ENCODE assay signal across 9 mouse cellular contexts in the genomic region with DNA sequence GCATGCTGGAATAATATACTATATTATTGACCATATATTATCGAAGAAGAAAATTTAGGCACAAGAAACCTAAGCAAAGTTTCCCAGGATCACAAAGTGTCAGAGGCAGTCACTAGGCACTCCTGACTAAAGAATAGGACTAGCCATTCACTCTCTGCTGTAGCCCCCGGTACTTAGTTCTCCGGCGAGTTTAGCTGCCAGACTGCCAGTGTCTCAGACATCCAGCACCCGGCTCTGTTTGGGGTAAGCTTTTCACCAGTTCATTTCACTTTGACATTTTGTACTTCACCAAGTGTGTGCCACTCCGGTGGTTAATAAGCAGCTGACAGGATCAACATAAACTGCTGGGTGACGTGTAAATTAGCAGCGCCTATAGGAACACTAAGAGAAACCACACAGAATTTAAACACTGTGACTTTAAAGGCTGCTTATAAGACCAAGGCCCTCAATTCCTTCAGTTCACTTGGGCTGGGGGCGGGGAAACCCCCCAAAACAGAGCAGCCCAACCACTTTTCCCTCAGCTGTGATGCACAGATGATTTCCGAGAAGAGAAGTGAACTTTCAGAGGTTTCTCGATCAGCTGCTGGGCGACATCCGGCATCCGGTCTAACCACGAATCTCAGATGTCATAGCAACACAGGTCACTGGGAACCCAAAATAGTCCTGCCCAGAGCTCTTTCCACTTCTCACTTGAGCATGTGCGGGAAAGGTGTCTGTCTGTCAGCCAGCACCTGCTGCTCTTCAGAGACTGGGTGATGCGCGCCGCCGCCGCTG.
DNase-seq lines count a peak whose midpoint lies in the region; ATAC-seq and TF ChIP-seq lines count a peak whose summit lies in the region.
"Had no signal": no experiment of that assay in that cellular context is flagged by ENCODE, and none has a peak within 500 bp of the region (broad histone marks: within the 10 kb centered on the region; RNA-seq: fewer than 3 reads in every experiment).

No protein-coding gene starts in this region.

- H3K9ac ChIP-seq in kidney, postnatal 0 days (ENCODE audit: low read depth, low read length), result no peak overlapping the region
- H3K9ac ChIP-seq in kidney, embryonic 15.5 days, result no peak overlapping the region
- H3K9ac ChIP-seq in lung, embryonic 15.5 days, result no peak overlapping the region
- H3K9ac ChIP-seq: neural tube, embryonic 12.5 days had no signal

- no peak overlapping the region for H3K4me3 ChIP-seq in kidney, postnatal 0 days (replicated peaks; ENCODE audit: low read depth, low read length)
- H3K4me3 ChIP-seq in kidney, embryonic 15.5 days (replicated peaks), result no peak overlapping the region
- H3K4me3 ChIP-seq in heart, embryonic 10.5 days, result peak overlapping the region; percentile 41
- peak overlapping the region; percentile 14 for H3K4me3 ChIP-seq in lung, embryonic 15.5 days
- H3K4me3 ChIP-seq: neural tube, embryonic 12.5 days had no signal

- H3K36me3 ChIP-seq in kidney, postnatal 0 days (ENCODE audit: insufficient read depth, low read length), result no peaks in the 10 kb centered on the region
- H3K36me3 ChIP-seq in kidney, embryonic 15.5 days, result no peaks in the 10 kb centered on the region
- no peaks in the 10 kb centered on the region for H3K36me3 ChIP-seq in heart, embryonic 10.5 days
- H3K36me3 ChIP-seq in lung, embryonic 15.5 days, result no peaks in the 10 kb centered on the region
- H3K36me3 ChIP-seq: neural tube, embryonic 12.5 days had no signal

- TF ChIP-seq CTCF in kidney, postnatal 0 days (IDR thresholded peaks at IDR 0.05; ENCODE audit: low read depth), result no peak
- TF ChIP-seq CTCF in brain, embryonic 14.5 days (IDR thresholded peaks at IDR 0.05; ENCODE audit: borderline replicate concordance, extremely low read depth, insufficient read depth, insufficient read length), result no peak

- H3K4me1 ChIP-seq in kidney, postnatal 0 days (replicated peaks; ENCODE audit: insufficient read depth, low read length), result peaks cover 8% of the 10 kb centered on the region
- peaks cover 23% of the 10 kb centered on the region for H3K4me1 ChIP-seq in kidney, embryonic 15.5 days
- peaks cover 23% of the 10 kb centered on the region for H3K4me1 ChIP-seq in heart, embryonic 10.5 days
- peaks cover 27% of the 10 kb centered on the region for H3K4me1 ChIP-seq in lung, embryonic 15.5 days

- WGBS in kidney, postnatal 0 days, result 62% methylated on average over 21 of the region's 21 CpGs
- WGBS in kidney, embryonic 15.5 days, result 73% methylated on average over 21 of the region's 21 CpGs
- 53% methylated on average over 21 of the region's 21 CpGs for WGBS in heart, embryonic 10.5 days
- 31% methylated on average over 21 of the region's 21 CpGs for WGBS in lung, embryonic 15.5 days

- H3K9me3 ChIP-seq in kidney, postnatal 0 days (replicated peaks; ENCODE audit: low read length), result no peaks in the 10 kb centered on the region
- H3K9me3 ChIP-seq in kidney, embryonic 15.5 days (replicated peaks), result no peaks in the 10 kb centered on the region; the same call in 1 of the 2 replicates
- H3K9me3 ChIP-seq in heart, embryonic 10.5 days, result no peaks in the 10 kb centered on the region
- H3K9me3 ChIP-seq in lung, embryonic 15.5 days, result no peaks in the 10 kb centered on the region
- H3K9me3 ChIP-seq: neural tube, embryonic 12.5 days had no signal

- TF ChIP-seq POLR2A in brain, embryonic 14.5 days (IDR thresholded peaks at IDR 0.05; ENCODE audit: borderline replicate concordance, extremely low read depth, insufficient read depth, insufficient read length, poor library complexity, severe bottlenecking), result no peak

- DNase-seq in kidney, postnatal 0 days (ENCODE audit: low spot score), result peak; percentile 46
- peak; percentile 67 for DNase-seq in brain, embryonic 14.5 days (ENCODE audit: low read depth)
- DNase-seq in heart, embryonic 10.5 days (ENCODE audit: low spot score), result no peak
- DNase-seq in retina, embryonic 14.5 days (ENCODE audit: low spot score), result peak; percentile 28
- DNase-seq in urinary bladder, postnatal 10 days (ENCODE audit: low spot score), result no peak
- no peak for DNase-seq in adrenal gland, postnatal 25 days

- no peak for ATAC-seq in kidney, postnatal 0 days (replicated peaks; ENCODE audit: low FRiP score, low read depth)
- no peak for ATAC-seq in kidney, embryonic 15.5 days (replicated peaks; ENCODE audit: low FRiP score)
- no peak; the same call in 1 of the 2 replicates for ATAC-seq in lung, embryonic 15.5 days (ENCODE audit: borderline replicate concordance, extremely low read depth, low FRiP score, low TSS enrichment)

- H3K4me2 ChIP-seq in kidney, postnatal 0 days (ENCODE audit: low read length), result peak overlapping the region; percentile 19; the same call in 1 of the 2 replicates
- no peak overlapping the region for H3K4me2 ChIP-seq in kidney, embryonic 15.5 days
- H3K4me2 ChIP-seq in lung, embryonic 15.5 days, result peak overlapping the region; percentile 51
- H3K4me2 ChIP-seq: neural tube, embryonic 12.5 days had no signal

- H3K27me3 ChIP-seq in kidney, postnatal 0 days (ENCODE audit: insufficient read depth, low read length), result no peaks in the 10 kb centered on the region
- no peaks in the 10 kb centered on the region for H3K27me3 ChIP-seq in kidney, embryonic 15.5 days
- H3K27me3 ChIP-seq in heart, embryonic 10.5 days (ENCODE audit: insufficient read depth, poor library complexity, severe bottlenecking), result no peaks in the 10 kb centered on the region
- no peaks in the 10 kb centered on the region for H3K27me3 ChIP-seq in lung, embryonic 15.5 days
- H3K27me3 ChIP-seq: neural tube, embryonic 12.5 days had no signal

- H3K27ac ChIP-seq in kidney, postnatal 0 days, result no peak overlapping the region
- H3K27ac ChIP-seq in kidney, embryonic 15.5 days, result no peak overlapping the region
- peak overlapping the region; percentile 69 for H3K27ac ChIP-seq in heart, embryonic 10.5 days
- H3K27ac ChIP-seq in lung, embryonic 15.5 days, result 0 out of 2 replicates have a peak overlapping the region, but pooled peaks have one; percentile 15
- H3K27ac ChIP-seq: neural tube, embryonic 12.5 days had no signal

Comparison
In these comparisons a context has a peak if more than half of its experiments do, and no peak if none do; other contexts are left out.
1. DNase-seq: peak in kidney, postnatal 0 days (single experiment), brain, embryonic 14.5 days (single experiment) and retina, embryonic 14.5 days (single experiment); none in heart, embryonic 10.5 days (single experiment), urinary bladder, postnatal 10 days (single experiment) and adrenal gland, postnatal 25 days (single experiment).
2. H3K27ac ChIP-seq: peak in heart, embryonic 10.5 days (single experiment) and lung, embryonic 15.5 days (single experiment); none in kidney, postnatal 0 days (single experiment) and kidney, embryonic 15.5 days (single experiment).
3. H3K4me3 ChIP-seq: peak in heart, embryonic 10.5 days (single experiment) and lung, embryonic 15.5 days (single experiment); none in kidney, postnatal 0 days (single experiment) and kidney, embryonic 15.5 days (single experiment).